Mouse (Mus musculus): Measurements from ENCODE around the gene Filip1l.

- TF ChIP-seq CTCF (conservative IDR thresholded peaks at IDR 0.05; ENCODE audit: insufficient read depth, insufficient read length, low read depth, low read length) (no peak), POLR2A (IDR thresholded peaks at IDR 0.05; ENCODE audit: low read depth, low read length) (no peak)
Measured at GRCm38 (mm10) chr16:57560185-57560584, 207.3 kb downstream of the Filip1l start.

Data from kidney, adult 2 months (tissue).